Mouse (Mus musculus): ENCODE data around the gene Pik3r4.

DNA sequence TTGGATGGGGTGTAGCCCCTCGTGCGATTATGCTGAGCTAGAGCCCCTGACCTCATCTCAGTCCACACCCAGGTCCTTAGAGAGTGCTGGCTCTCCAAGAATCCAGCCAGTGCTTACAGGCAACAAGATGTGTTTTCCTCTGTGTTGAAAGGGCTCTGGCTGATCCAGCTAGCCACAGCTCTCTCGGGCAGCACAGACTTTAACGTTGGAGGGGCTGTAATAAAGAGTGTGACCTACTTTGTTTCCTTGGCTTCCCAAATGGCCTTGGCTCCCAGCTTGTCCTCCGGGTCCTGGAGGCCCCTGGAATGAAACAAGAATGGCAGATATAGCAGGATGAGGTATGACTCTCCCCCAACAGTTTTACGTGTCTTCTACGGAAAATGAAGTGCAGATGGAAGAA, 89.2 kb downstream of the Pik3r4 start:
- TF ChIP-seq CTCF (IDR thresholded peaks at IDR 0.05; ENCODE audit: low read depth) (no peak), EP300 (IDR thresholded peaks at IDR 0.05; ENCODE audit: low read depth) (no peak)

All from heart, postnatal 0 days (tissue).